Mouse (Mus musculus) retina, adult 2 months (tissue): ENCODE measurements around the gene Unc13a.

Source experiments
- DNase-seq: peaks from one replicate; pipeline ENCODE4 v3.0.0-alpha.2; 2012; ENCODE audit warnings: low read depth, low spot score

Unc13a gene

GRCm38 (mm10) chr8:71665331-71666130, 6.0 kb downstream of the Unc13a start:
- DNase-seq, result no peak

GRCm38 (mm10) chr8:71660325-71661120, 11.0 kb downstream of the Unc13a start:
- DNase-seq, result peak; percentile 69

GRCm38 (mm10) chr8:71659751-71660150, 11.8 kb downstream of the Unc13a start:
- DNase-seq, result no peak

- no peak for DNase-seq
These were observed 13.0 kb downstream of the Unc13a start for GRCm38 (mm10) chr8:71658515-71659049.

- no peak for DNase-seq
These were observed 13.7 kb downstream of the Unc13a start for GRCm38 (mm10) chr8:71657816-71658215.

GRCm38 (mm10) chr8:71654600-71654999, 17.0 kb downstream of the Unc13a start:
- DNase-seq, result no peak

GRCm38 (mm10) chr8:71645510-71645909, 26.0 kb downstream of the Unc13a start:
- DNase-seq, result no peak

GRCm38 (mm10) chr8:71639318-71639717, 32.2 kb downstream of the Unc13a start:
- no peak for DNase-seq

- no peak for DNase-seq
These were observed 33.2 kb downstream of the Unc13a start for GRCm38 (mm10) chr8:71638321-71638720.

- no peak for DNase-seq
These were observed 34.1 kb downstream of the Unc13a start for GRCm38 (mm10) chr8:71637149-71638095.

GRCm38 (mm10) chr8:71633981-71634667, 37.4 kb downstream of the Unc13a start:
- DNase-seq, result no peak

GRCm38 (mm10) chr8:71633164-71633563, 38.4 kb downstream of the Unc13a start:
- DNase-seq, result no peak

GRCm38 (mm10) chr8:71631897-71632296, 39.7 kb downstream of the Unc13a start:
- no peak for DNase-seq

GRCm38 (mm10) chr8:71630761-71631160, 40.8 kb downstream of the Unc13a start:
- no peak for DNase-seq

- no peak for DNase-seq
These were observed 41.8 kb downstream of the Unc13a start for GRCm38 (mm10) chr8:71629781-71630212.

GRCm38 (mm10) chr8:71629096-71629697, 42.4 kb downstream of the Unc13a start:
- peak; percentile 73 for DNase-seq

GRCm38 (mm10) chr8:71628396-71629095, 43.0 kb downstream of the Unc13a start:
- no peak for DNase-seq

GRCm38 (mm10) chr8:71627265-71628099, 44.1 kb downstream of the Unc13a start:
- no peak for DNase-seq

- no peak for DNase-seq
These were observed 44.8 kb downstream of the Unc13a start for GRCm38 (mm10) chr8:71626753-71627152.
